Mouse (Mus musculus): ENCODE measurements around the gene Mbnl3.

DNA sequence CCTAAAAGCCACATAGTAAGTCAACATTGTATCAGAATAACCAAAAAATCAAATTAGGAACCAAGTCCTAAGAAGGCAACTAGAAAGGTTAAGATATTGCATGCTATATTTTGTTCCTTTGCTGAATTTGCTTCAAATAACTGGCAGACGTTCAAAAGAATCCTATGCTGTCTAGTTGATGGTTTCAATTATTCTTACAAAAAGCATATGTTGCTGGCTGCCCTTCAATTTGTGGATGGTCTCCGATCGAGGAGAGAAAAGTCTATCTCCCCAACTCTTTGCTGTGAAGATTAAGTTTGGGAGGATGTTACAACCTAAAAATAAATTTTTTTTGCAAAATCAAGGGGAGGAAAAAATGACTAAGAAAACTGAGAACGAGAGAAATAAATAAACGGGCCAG lies 41.6 kb downstream of the Mbnl3 start:
- TF ChIP-seq POLR2A (IDR thresholded peaks at IDR 0.05; ENCODE audit: insufficient read length, low read depth) (no peak), MYOD1 (IDR thresholded peaks at IDR 0.05; ENCODE audit: control insufficient read depth in 1 of 3, insufficient read length in 2 of 3, low read depth in 2 of 3) (no peak), MAX (IDR thresholded peaks at IDR 0.05; ENCODE audit: low read depth) (no peak)
